Mouse (Mus musculus) MEL (cell line): ENCODE measurements around the gene Sag.

ENCODE experiments used
- CTCF ChIP-seq, 3 experiments: IDR thresholded peaks in 2 of 3; conservative IDR thresholded peaks in 1 of 3; 2 replicates each; pipeline ENCODE4 v1.5.1; 2011 to 2012; ENCODE audit warnings: low read length in 3 of 3, low read depth in 2 of 3, mild to moderate bottlenecking in 2 of 3, improper control_type of control experiment in 1 of 3, inconsistent platforms in 1 of 3, mixed read lengths in 1 of 3, moderate library complexity in 1 of 3; ENCODE audit not compliant: control insufficient read depth in 1 of 3, insufficient read depth in 1 of 3, poor library complexity in 1 of 3, severe bottlenecking in 1 of 3
- ELF1 ChIP-seq: IDR thresholded peaks from 2 replicates; pipeline ENCODE4 v1.6.1; 2014; ENCODE audit warnings: low read depth, mild to moderate bottlenecking, inconsistent platforms, low read length, improper control_type of control experiment, moderate library complexity
- ZKSCAN1 ChIP-seq: IDR thresholded peaks from 2 replicates; pipeline ENCODE4 v1.6.1; 2012; ENCODE audit warnings: low read depth, mild to moderate bottlenecking, inconsistent platforms, low read length, improper control_type of control experiment, moderate library complexity

DNA sequence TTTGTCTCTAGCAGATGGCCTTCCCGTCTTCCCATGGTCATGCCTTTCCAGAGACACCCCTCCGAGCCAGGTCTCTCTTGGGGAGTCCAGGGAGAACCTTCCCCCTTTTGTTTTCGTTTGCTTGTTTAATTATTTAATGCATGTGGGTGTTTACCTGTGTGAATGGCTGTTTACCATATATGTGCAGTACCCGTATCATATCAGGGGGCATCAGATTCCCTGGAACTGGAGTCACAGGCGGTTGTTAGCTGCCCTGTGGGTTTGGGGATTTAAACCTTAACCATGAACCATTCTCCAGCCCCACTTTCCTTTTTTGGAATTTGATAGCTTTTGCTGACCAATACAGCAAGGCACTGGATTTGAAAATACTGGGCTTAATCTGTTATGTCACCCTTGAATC, 21.8 kb downstream of the Sag start:
- TF ChIP-seq CTCF (IDR thresholded peaks at IDR 0.05 in 2 of 3, conservative IDR thresholded peaks at IDR 0.05 in 1 of 3; ENCODE audit: control insufficient read depth in 1 of 3, insufficient read depth in 1 of 3, low read depth in 2 of 3, low read length in 3 of 3, poor library complexity in 1 of 3, severe bottlenecking in 1 of 3): peak; percentile 34 to 55 (median 54)
- TF ChIP-seq ELF1: no peak
- no peak for TF ChIP-seq ZKSCAN1
